Mouse (Mus musculus) layer of hippocampus, adult 8-10 months (tissue): ENCODE measurements around the gene Zfp616. TPM values are rescaled to one million over a fixed set of nuclear protein-coding genes. Genes with fewer than 3 reads are reported as not detected.

ENCODE experiments used
- DNase-seq, 2 experiments: peaks; one replicate each; pipeline ENCODE4 v3.0.0; 2022; ENCODE audit warnings: low spot score in 2 of 2
- total RNA-seq, 4 experiments: library from RNA; stranded (reverse); gene quantifications; 2 replicates each; pipeline ENCODE4 v1.2.4; 2022

The Zfp616 gene
- total RNA-seq = not detected

DNA sequence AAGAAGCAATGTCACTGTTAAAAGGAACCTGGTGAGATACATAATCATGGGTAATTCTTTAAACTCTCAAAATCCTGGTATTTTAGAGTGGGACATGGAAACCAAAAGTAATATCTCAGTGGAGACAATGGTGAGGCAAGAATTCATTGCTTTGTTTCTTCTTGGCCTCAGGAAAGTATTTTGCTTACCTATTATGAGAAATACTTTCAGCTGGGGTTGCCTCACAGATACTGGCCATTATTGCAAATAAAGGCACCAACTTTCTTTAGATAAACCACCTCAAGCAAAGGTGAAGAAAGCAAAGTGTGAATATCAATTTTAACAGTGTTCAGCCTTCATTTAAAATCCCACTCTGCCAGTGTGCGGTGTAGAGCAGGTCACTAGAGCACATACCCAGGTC, at the start of gene Zfp616:
Gene Zfp616 (plus strand): TSS at position 301 of the 400 bp plus-strand sequence.
- DNase-seq = no peak

DNA sequence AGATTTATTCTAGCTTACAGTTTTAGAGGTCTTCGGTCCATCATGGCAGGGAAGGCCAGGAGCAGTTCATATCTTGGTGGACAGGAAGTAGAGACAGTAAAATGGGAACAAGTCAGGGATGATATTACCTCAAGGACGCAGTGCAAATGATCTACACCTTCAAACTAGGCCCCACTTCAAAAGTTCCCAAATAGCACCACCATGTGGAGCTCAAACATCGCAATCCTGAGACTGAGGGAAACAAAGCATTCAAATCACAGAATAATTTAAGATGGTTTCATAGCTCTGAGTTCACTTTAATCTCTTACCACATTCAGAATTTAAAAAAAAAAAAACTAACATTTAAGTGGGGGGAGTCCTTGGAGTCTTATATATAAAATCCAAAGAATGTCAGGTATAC, 18.4 kb upstream of the Zfp616 start:
- no peak for DNase-seq

DNA sequence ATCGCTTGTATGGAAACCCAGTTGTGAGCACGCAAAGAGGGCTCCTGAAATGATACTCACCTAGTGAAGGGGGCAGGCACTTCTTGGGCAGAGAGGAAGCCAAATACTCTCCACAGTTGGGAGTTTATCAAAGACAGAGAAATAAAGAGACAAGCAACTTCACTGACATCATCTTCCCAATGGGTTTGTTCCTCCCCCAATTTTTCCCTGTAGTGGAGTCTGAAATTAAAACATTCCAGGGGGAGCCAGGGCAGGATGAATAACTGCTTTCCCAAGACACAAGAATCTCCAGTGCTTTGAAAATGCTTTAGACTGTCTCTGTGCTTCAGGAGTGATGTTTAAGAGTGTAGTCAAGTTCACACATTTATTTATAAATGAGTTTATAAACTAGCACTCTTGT, 13.3 kb upstream of the Zfp616 start, which contains the start of the genes Olfr139 and Olfr399:
Gene Olfr139 (minus strand): TSS at position 101 of the 400 bp plus-strand sequence.
Gene Olfr399 (minus strand): TSS at position 165 of the 400 bp plus-strand sequence.
- DNase-seq = no peak

DNA sequence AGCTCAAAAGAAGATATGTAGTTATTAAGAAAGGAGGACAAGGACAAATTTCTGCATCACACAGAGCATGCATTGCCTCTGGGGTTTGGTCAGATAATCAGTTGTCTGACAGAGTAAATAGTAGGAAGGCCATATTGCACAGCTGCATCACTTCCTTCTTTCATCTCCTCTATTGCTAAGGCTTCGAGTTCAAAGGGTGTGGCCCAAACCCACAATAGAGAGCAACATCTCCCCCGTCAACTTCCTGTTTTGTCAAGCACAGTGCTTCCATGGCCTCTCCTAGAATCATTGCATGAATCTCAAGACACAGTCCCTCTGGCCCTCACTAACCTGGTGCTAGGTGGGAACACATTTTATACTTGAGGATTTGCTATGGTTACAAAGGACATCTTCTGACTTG, 31.0 kb downstream of the Zfp616 start:
- DNase-seq = no peak

DNA sequence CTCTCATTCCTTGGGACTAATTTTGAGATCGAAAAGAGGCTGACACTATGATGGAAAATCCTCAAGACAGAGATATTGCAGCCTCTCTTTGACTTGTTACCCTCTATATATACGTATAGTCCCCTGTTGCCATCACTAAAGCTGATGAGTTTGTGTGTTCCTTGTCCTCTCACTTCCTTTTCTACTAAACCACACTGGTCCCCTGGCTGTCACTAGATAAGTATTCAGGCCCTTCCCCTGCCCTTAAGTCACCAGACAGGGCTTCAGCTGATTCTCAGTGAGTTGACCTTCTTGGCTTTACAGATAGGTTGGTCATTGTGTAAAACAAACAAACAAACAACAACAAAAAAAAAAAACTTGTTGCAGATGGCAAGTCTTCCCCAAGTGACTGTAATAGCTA, 31.8 kb downstream of the Zfp616 start:
- DNase-seq = no peak

DNA sequence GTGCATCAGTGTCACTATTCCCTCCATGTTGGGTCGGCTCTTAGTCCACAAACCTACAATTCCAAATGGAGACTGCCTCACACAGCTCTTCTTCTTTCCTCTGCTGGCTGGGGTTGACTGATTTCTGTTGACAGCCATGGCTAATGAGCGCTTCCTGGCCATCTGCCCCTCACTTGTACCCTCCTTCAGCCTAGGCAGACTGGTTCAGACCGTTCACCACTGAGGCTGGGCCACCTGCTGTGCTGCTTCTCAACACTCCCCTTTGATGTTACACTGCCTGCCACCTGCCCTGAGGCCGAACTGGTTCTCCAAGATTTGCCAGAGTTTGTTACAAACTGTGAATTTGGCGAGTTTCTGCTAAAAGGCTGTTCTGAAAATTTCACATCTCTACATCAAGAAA, 35.3 kb downstream of the Zfp616 start:
- no peak for DNase-seq

DNA sequence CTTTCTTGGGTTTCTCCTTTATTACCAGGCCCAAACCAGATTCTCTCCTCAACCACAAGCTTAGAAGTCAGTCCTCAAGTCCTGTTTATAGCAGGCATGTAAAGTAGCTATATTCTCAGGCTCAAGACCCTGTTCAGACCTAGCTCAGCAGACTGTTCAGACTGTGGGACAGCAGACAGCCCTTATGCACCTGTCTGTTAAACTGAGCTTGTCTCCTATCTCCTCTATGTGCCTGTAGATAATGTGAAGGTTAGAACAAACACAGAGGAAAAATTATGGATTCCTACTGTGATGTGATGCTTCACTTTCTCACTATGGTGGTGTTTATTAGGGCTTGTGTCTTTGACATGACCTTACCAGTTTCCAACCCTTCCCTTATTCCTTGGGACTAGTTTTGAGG, 43.7 kb downstream of the Zfp616 start, which contains the start of gene Olfr401:
Gene Olfr401 (plus strand): TSS at position 301 of the 400 bp plus-strand sequence.
- DNase-seq = no peak

Other genes with a start within 250 kb of the Zfp616 start
- not detected for gene Olfr393, start 218.5 kb upstream of the Zfp616 start, total RNA-seq
- not detected for gene Olfr394, start 179.2 kb upstream of the Zfp616 start, total RNA-seq
- gene Olfr395, start 160.7 kb upstream of the Zfp616 start, total RNA-seq = not detected
- gene Olfr23, start 133.3 kb upstream of the Zfp616 start, total RNA-seq = not detected
- gene Olfr397, start 109.1 kb upstream of the Zfp616 start, total RNA-seq = not detected
- not detected for gene Olfr398, start 79.5 kb upstream of the Zfp616 start, total RNA-seq
- gene Olfr139, start 13.4 kb upstream of the Zfp616 start, total RNA-seq = not detected
- gene Olfr399, start 13.3 kb upstream of the Zfp616 start, total RNA-seq = not detected
- gene Olfr401, start 43.8 kb downstream of the Zfp616 start, total RNA-seq = not detected
- not detected for gene Olfr402, start 83.6 kb downstream of the Zfp616 start, total RNA-seq
- gene Olfr403, start 116.3 kb downstream of the Zfp616 start, total RNA-seq = not detected
- not detected for gene Olfr43, start 141.4 kb downstream of the Zfp616 start, total RNA-seq
- not detected for gene Olfr406, start 189.9 kb downstream of the Zfp616 start, total RNA-seq
- gene Olfr59, start 213.8 kb downstream of the Zfp616 start, total RNA-seq = not detected